Mouse (Mus musculus) embryonic facial prominence, embryonic 13.5 days (tissue): ENCODE measurements around the gene Gpr156. TPM values are rescaled to one million over a fixed set of nuclear protein-coding genes. Genes with fewer than 3 reads are reported as not detected.

Experiments
- ATAC-seq: fragments of 200-750 bp; cut with Nextera tagmentation; 2 replicates; pipeline ENCODE4 v1.8.0; 2017; ENCODE audit warnings: low read depth; ENCODE audit not compliant: insufficient number of reproducible peaks, insufficient read depth, low FRiP score, low TSS enrichment
- H3K27ac ChIP-seq: fragments of 300-500 bp; sonication (generic); 2 replicates; pipeline ENCODE4 v1.5.1; 2015; ENCODE audit warnings: moderate library complexity, mild to moderate bottlenecking, inconsistent platforms
- H3K27me3 ChIP-seq: fragments of 300-500 bp; sonication (generic); 2 replicates; pipeline ENCODE4 v1.6.1; 2015; ENCODE audit warnings: mild to moderate bottlenecking, inconsistent platforms
- H3K36me3 ChIP-seq: fragments of 300-500 bp; sonication (generic); 2 replicates; pipeline ENCODE4 v1.6.1; 2015; ENCODE audit warnings: mild to moderate bottlenecking, inconsistent platforms
- H3K4me1 ChIP-seq: fragments of 300-500 bp; sonication (generic); 2 replicates; pipeline ENCODE4 v1.6.1; 2015; ENCODE audit warnings: inconsistent platforms
- H3K4me2 ChIP-seq: fragments of 300-500 bp; sonication (generic); 2 replicates; pipeline ENCODE4 v1.6.1; 2015; ENCODE audit warnings: moderate library complexity, mild to moderate bottlenecking, inconsistent platforms
- H3K4me3 ChIP-seq: fragments of 300-500 bp; sonication (generic); 2 replicates; pipeline ENCODE4 v1.5.1; 2015; ENCODE audit warnings: mild to moderate bottlenecking, inconsistent platforms
- H3K9ac ChIP-seq: fragments of 300-500 bp; sonication (generic); 2 replicates; pipeline ENCODE4 v1.6.1; 2015; ENCODE audit warnings: mild to moderate bottlenecking, inconsistent platforms
- H3K9me3 ChIP-seq: fragments of 300-500 bp; sonication (generic); 2 replicates; pipeline ENCODE4 v1.6.1; 2016; ENCODE audit warnings: inconsistent platforms
- WGBS: fragments of 180-500 bp; shearing (Covaris S2); methylation state at CpG from one replicate; pipeline ENCODE4 v1.1.7; 2015; ENCODE audit warnings: mixed read lengths; 5-methylcytosine and 5-hydroxymethylcytosine counted together
- polyA plus RNA-seq: library from polyadenylated mRNA; unstranded; fragments of >200 nt; fragmentation: Nextera tagmentation; extraction: Ambion mirVana; gene quantifications from 2 replicates; pipeline ENCODE4 v1.2.1, GENCODE M21; 2015

Gpr156 gene
- polyA plus RNA-seq, 1 experiment from 2014 or later: 0.58 TPM

DNA sequence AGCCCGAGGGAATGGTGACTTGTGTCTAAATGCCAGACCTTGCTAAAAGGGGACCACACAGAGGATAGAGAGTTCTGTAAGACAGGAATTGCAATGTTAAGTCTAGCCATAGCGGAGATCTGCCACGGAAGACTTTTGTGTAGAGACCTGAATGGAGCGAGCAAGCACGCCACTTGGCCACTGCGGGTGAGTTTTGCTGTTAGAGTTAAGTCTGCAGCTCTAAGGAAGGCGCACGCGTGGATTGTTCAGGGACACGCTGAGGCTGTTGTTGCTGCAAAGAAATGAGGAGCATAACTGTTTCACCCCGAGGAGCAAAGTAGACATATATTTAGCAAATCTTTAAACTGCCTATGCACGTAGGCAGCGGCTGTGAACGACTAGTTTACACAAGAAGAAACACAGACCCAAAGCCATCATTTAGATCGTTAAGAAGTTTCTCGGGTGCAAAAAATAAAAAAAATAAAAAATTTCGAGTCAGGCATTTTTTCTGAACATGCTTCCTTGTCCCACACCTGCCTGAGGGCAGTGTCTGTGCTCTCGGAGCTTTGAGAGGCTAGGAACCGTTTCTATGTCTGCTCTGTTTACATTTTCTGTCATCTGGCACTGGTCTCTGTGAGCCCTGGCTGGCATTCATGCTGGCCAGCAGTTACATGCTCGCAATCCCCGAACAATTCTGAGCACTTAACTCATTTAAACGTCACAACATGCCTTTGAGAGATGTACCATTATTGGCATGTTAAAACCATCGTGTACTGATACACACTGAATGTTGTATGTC, 131.7 kb downstream of the Gpr156 start:
- H3K9ac ChIP-seq: no peak overlapping the region
- H3K4me3 ChIP-seq: no peak overlapping the region
- WGBS: 52% methylated on average over 23 of the region's 23 CpGs
- no peaks in the 10 kb centered on the region for H3K36me3 ChIP-seq
- no peaks in the 10 kb centered on the region for H3K9me3 ChIP-seq
- no peak for ATAC-seq
- peak overlapping the region; percentile 39 for H3K4me2 ChIP-seq
- no peak overlapping the region for H3K27ac ChIP-seq
- H3K27me3 ChIP-seq: no peaks in the 10 kb centered on the region
- H3K4me1 ChIP-seq: peaks cover 9% of the 10 kb centered on the region; the same call in 1 of the 2 replicates

Other genes with a start within 250 kb of the Gpr156 start
- 683 and 792 TPM in 2 replicates for gene Fstl1, start 139.6 kb upstream of the Gpr156 start, polyA plus RNA-seq
- gene Gm36028, start 55.4 kb upstream of the Gpr156 start, polyA plus RNA-seq: 0.23 and 0.25 TPM in 2 replicates
- gene Lrrc58, start 48.1 kb upstream of the Gpr156 start, polyA plus RNA-seq: 63.6 and 63.7 TPM in 2 replicates
- gene Gsk3b, start 172.5 kb downstream of the Gpr156 start, polyA plus RNA-seq: 72.2 and 75.2 TPM in 2 replicates